Mouse (Mus musculus): ENCODE measurements at regions not wholly inside any gene's neighbourhood (a gene's known extent, or its start where the extent isn't known, plus 50 kb on each side); places are given as distances from the start of the nearest gene placed in this dataset.

DNA sequence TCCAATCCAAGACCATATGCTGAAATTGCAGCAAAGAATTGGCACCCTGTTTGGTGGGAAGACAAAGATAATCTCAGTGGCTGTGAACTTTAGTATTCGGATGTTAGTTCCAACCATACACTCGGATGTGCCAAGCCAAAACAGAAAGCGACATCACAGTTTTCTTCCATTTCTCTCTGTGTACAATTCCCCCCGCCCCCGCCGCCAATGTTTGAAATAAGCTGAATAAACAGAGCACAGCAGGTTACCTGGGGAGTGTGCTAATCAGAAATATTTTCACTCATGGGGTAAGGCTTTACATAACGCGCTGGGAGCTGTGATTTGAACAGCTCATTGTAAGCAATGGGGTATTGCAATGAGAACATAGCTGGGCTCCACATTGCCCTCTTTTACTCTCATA, 72.5 kb upstream of the Trpm3 start:
- TF ChIP-seq CTCF (IDR thresholded peaks at IDR 0.05; ENCODE audit: borderline replicate concordance, insufficient read depth, low read length) (no peak), POLR2A (IDR thresholded peaks at IDR 0.05; ENCODE audit: low read depth, low read length) (no peak)
